Comparison of ENCODE assay signal across 14 mouse cellular contexts in the genomic region with DNA sequence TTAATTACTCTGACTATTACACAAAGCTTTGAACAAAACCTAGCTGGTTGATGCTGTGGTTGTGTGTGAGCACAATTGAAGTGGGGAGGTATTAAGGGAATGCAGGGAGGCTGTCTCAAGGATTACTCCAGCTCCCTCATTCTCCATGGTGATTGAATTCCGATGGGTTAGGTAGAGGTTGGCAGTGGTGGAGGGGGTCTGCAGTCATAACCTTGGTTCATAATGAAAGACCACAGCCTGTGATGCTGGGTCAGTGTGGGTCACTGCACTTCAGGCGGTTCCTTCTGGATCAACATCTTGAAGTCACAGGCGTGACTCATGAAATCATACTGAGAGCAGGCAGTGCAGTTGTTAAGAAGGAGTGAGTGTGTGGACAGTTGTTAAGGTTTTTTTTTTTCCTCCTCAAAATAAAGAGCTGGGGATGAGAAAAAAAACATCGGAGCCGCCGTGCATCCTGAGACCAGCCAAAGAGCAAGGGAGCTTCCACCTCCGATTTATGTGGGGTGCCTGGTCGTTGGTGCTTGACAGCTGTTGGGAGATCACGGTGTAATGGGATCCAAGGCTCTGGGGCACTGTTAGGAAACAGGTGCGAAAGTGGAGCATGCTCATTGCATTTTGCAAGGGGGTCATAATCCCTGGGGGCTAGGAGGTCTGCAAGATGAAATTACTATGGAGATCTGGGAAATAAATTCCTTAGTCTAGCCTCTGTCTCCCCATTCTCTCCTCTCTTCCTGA.
DNase-seq lines count a peak whose midpoint lies in the region; ATAC-seq and TF ChIP-seq lines count a peak whose summit lies in the region.
"Had no signal": no experiment of that assay in that cellular context is flagged by ENCODE, and none has a peak within 500 bp of the region (broad histone marks: within the 10 kb centered on the region; RNA-seq: fewer than 3 reads in every experiment).

No protein-coding gene starts in this region.

- 41% methylated on average over 10 of the region's 10 CpGs for WGBS in hindbrain, embryonic 10.5 days
- 27% methylated on average over 10 of the region's 10 CpGs for WGBS in hindbrain, embryonic 14.5 days
- 46% methylated on average over 10 of the region's 10 CpGs for WGBS in embryonic facial prominence, embryonic 15.5 days
- 22% methylated on average over 10 of the region's 10 CpGs for WGBS in midbrain, embryonic 13.5 days
- WGBS in intestine, postnatal 0 days = 75% methylated on average over 10 of the region's 10 CpGs

- peak overlapping the region; percentile 72; the same call in 1 of the 2 replicates for H3K27ac ChIP-seq in hindbrain, embryonic 10.5 days
- H3K27ac ChIP-seq in hindbrain, embryonic 14.5 days = no peak overlapping the region
- H3K27ac ChIP-seq in embryonic facial prominence, embryonic 15.5 days (replicated peaks) = 0 out of 2 replicates have a peak overlapping the region, but pooled peaks have one; percentile 25
- H3K27ac ChIP-seq in midbrain, embryonic 13.5 days = peak overlapping the region; percentile 44; the same call in 1 of the 2 replicates
- no peak overlapping the region for H3K27ac ChIP-seq in intestine, postnatal 0 days (ENCODE audit: low read depth, low read length)
- H3K27ac ChIP-seq: heart, embryonic 13.5 days; liver, embryonic 12.5 days; macrophage had no signal

- H3K27me3 ChIP-seq in hindbrain, embryonic 10.5 days (ENCODE audit: insufficient read depth, poor library complexity, severe bottlenecking) = peaks cover 12% of the 10 kb centered on the region; the same call in 1 of the 2 replicates
- peaks cover 7% of the 10 kb centered on the region; the same call in 1 of the 2 replicates for H3K27me3 ChIP-seq in hindbrain, embryonic 14.5 days (ENCODE audit: control insufficient read depth, insufficient read depth, low read length)
- H3K27me3 ChIP-seq in embryonic facial prominence, embryonic 15.5 days = no peaks in the 10 kb centered on the region
- no peaks in the 10 kb centered on the region for H3K27me3 ChIP-seq in midbrain, embryonic 13.5 days
- no peaks in the 10 kb centered on the region for H3K27me3 ChIP-seq in intestine, postnatal 0 days (replicated peaks; ENCODE audit: control insufficient read depth, insufficient read depth, low read length)
- H3K27me3 ChIP-seq: liver, embryonic 12.5 days had no signal

- no peak overlapping the region for H3K4me2 ChIP-seq in hindbrain, embryonic 14.5 days (replicated peaks)
- no peak overlapping the region for H3K4me2 ChIP-seq in embryonic facial prominence, embryonic 15.5 days (replicated peaks)
- H3K4me2 ChIP-seq in midbrain, embryonic 13.5 days (replicated peaks) = no peak overlapping the region
- H3K4me2 ChIP-seq in intestine, postnatal 0 days (replicated peaks; ENCODE audit: low read depth) = no peak overlapping the region
- H3K4me2 ChIP-seq: heart, embryonic 13.5 days; liver, embryonic 12.5 days had no signal

- no peak overlapping the region for H3K4me3 ChIP-seq in hindbrain, embryonic 10.5 days
- no peak overlapping the region for H3K4me3 ChIP-seq in hindbrain, embryonic 14.5 days (replicated peaks; ENCODE audit: low read length)
- no peak overlapping the region for H3K4me3 ChIP-seq in embryonic facial prominence, embryonic 15.5 days (replicated peaks)
- no peak overlapping the region for H3K4me3 ChIP-seq in midbrain, embryonic 13.5 days (replicated peaks)
- no peak overlapping the region for H3K4me3 ChIP-seq in intestine, postnatal 0 days (ENCODE audit: low read depth, low read length)
- H3K4me3 ChIP-seq: heart, embryonic 13.5 days; liver, embryonic 12.5 days had no signal

- peaks cover 56% of the 10 kb centered on the region for H3K4me1 ChIP-seq in hindbrain, embryonic 10.5 days (replicated peaks)
- 0 out of 2 replicates have a peak, but pooled peaks cover 14% of the 10 kb centered on the region for H3K4me1 ChIP-seq in hindbrain, embryonic 14.5 days (replicated peaks; ENCODE audit: control insufficient read depth, insufficient read depth, low read length)
- peaks cover 26% of the 10 kb centered on the region for H3K4me1 ChIP-seq in embryonic facial prominence, embryonic 15.5 days
- H3K4me1 ChIP-seq in midbrain, embryonic 13.5 days (replicated peaks) = peaks cover 49% of the 10 kb centered on the region
- H3K4me1 ChIP-seq in intestine, postnatal 0 days (replicated peaks; ENCODE audit: control insufficient read depth, insufficient read depth, low read length) = no peaks in the 10 kb centered on the region
- H3K4me1 ChIP-seq: liver, embryonic 12.5 days had no signal

- no peaks in the 10 kb centered on the region for H3K36me3 ChIP-seq in hindbrain, embryonic 10.5 days
- H3K36me3 ChIP-seq in hindbrain, embryonic 14.5 days (replicated peaks; ENCODE audit: control insufficient read depth, insufficient read depth) = no peaks in the 10 kb centered on the region
- no peaks in the 10 kb centered on the region for H3K36me3 ChIP-seq in embryonic facial prominence, embryonic 15.5 days
- no peaks in the 10 kb centered on the region for H3K36me3 ChIP-seq in midbrain, embryonic 13.5 days
- H3K36me3 ChIP-seq in intestine, postnatal 0 days (ENCODE audit: control insufficient read depth, insufficient read depth) = no peaks in the 10 kb centered on the region
- H3K36me3 ChIP-seq: heart, embryonic 13.5 days; liver, embryonic 12.5 days had no signal

- intact Hi-C loops in heart, postnatal 25 days (cut with DNase I) = no loop called here

- no peak for ATAC-seq in hindbrain, embryonic 14.5 days (ENCODE audit: low FRiP score)
- no peak for ATAC-seq in embryonic facial prominence, embryonic 15.5 days (ENCODE audit: insufficient number of reproducible peaks, low FRiP score, low TSS enrichment, low read depth)
- ATAC-seq in midbrain, embryonic 13.5 days = peak; percentile 59
- no peak for ATAC-seq in intestine, postnatal 0 days
- ATAC-seq: liver, embryonic 12.5 days had no signal

- peak; percentile 68 for DNase-seq in hindbrain, embryonic 10.5 days (ENCODE audit: low spot score)
- no peak for DNase-seq in hindbrain, embryonic 14.5 days (ENCODE audit: low spot score)
- DNase-seq in NIH3T3 (ENCODE audit: low read depth) = peak; percentile 16
- no peak for DNase-seq in heart, postnatal 25 days (ENCODE audit: low spot score)
- no peak for DNase-seq in right cerebral cortex, postnatal 4 days
- DNase-seq: B cell, adult 2 months; cerebellum, adult 11-12 months; gastrocnemius, postnatal 10 days had no signal

- no peak overlapping the region for H3K9ac ChIP-seq in hindbrain, embryonic 14.5 days
- H3K9ac ChIP-seq in embryonic facial prominence, embryonic 15.5 days = no peak overlapping the region
- H3K9ac ChIP-seq in midbrain, embryonic 13.5 days (replicated peaks) = no peak overlapping the region
- H3K9ac ChIP-seq in intestine, postnatal 0 days (ENCODE audit: low read depth, low read length) = no peak overlapping the region
- H3K9ac ChIP-seq: heart, embryonic 13.5 days; liver, embryonic 12.5 days had no signal

- H3K9me3 ChIP-seq in hindbrain, embryonic 10.5 days = no peaks in the 10 kb centered on the region
- no peaks in the 10 kb centered on the region for H3K9me3 ChIP-seq in hindbrain, embryonic 14.5 days (ENCODE audit: control insufficient read depth, low read length)
- no peaks in the 10 kb centered on the region for H3K9me3 ChIP-seq in embryonic facial prominence, embryonic 15.5 days (replicated peaks)
- no peaks in the 10 kb centered on the region for H3K9me3 ChIP-seq in midbrain, embryonic 13.5 days
- H3K9me3 ChIP-seq in intestine, postnatal 0 days (ENCODE audit: control insufficient read depth) = no peaks in the 10 kb centered on the region
- H3K9me3 ChIP-seq: heart, embryonic 13.5 days; liver, embryonic 12.5 days had no signal

- TF ChIP-seq CTCF in intestine, postnatal 0 days (IDR thresholded peaks at IDR 0.05; ENCODE audit: low read depth) = no peak

Comparison
In these comparisons a context has a peak if more than half of its experiments do, and no peak if none do; other contexts are left out.
1. DNase-seq: peak in hindbrain, embryonic 10.5 days (single experiment) and NIH3T3 (single experiment); none in hindbrain, embryonic 14.5 days (single experiment), heart, postnatal 25 days (single experiment) and right cerebral cortex, postnatal 4 days (single experiment).
2. H3K27ac ChIP-seq: peak in hindbrain, embryonic 10.5 days (single experiment), embryonic facial prominence, embryonic 15.5 days (single experiment) and midbrain, embryonic 13.5 days (single experiment); none in hindbrain, embryonic 14.5 days (single experiment) and intestine, postnatal 0 days (single experiment).